Mouse (Mus musculus): ENCODE data around the gene Slc12a7. TPM values are rescaled to one million over a fixed set of nuclear protein-coding genes. Genes with fewer than 3 reads are reported as not detected.
"Not testable (repeated sequence)": the region's sequence is repeated elsewhere in the genome, so short reads cannot be mapped to it uniquely, and the experiment has no call there.

Slc12a7 gene
- total RNA-seq, 4 experiments from 2014 or later, result 4.3 to 7.4 (median 6.5) TPM

DNA sequence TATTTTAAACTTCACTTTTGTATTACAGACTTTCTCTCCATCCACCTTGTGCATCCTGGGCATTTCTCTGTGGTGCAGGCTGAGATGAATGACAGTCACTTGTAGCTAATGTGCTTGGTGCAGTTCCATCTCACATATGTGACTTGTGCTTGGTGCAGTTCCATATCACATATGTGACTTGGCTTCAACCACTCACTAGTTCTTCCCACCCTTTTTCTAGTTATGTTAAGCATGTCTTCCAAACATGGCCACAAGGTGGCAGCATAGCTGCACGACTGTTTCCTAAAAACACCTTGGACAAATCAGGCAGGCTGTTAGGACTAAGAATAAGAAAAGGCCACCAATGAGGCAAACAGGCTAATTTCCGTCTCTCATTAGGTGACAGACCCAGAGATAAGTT is 14.7 kb upstream of the Slc12a7 start:
- DNase-seq (ENCODE audit: low spot score in 2 of 2), result peak; percentile 65 to 87

DNA sequence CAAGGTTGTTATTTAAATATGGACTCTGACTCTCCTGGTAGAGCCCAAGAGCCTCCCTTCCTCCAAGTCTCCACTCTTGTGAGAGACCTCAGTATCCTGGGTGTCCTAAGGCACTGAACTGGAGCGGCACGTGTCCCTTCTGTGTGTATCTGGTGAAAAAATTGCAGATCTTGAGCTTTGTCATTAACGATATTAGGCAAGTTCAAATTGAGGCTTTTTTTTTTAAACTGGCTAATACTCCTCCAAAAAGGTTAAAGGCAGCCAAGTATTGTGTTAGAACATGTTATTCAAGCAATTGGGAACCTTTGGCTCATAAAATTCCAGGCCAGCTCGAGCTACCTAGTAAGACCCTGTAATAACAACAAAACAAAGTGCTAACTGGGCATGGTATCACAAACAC is 12.7 kb upstream of the Slc12a7 start:
- DNase-seq (ENCODE audit: low spot score in 2 of 2), result no peak

DNA sequence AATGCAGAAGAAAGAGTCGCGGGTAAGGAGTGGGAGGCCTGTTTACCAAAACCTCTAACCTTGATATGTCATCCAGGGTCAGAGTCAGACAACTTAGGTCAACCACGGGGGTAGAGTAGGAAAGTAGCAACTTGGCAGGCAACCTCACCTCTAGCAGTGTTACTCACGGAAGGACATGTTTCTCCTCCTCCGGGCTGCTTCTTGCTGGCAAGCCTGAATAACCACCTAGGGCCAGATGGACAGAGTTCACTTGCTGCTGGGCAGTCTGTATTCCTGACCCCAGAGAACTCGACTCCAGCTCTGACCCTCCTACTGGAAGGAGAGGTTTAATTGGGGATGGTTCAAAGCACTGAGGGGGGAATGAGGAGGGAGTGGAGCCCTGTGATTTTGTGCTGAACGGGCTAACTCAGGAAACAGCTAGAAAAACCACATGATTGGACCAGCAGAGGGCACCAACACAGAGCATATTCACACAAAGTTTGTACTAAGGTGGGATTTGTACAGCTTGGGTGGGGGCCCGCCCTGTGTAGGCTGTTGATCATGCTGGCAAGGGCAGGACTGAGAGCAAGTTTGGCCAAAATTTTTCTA is 9.7 kb upstream of the Slc12a7 start:
- DNase-seq (ENCODE audit: low spot score in 2 of 2), result peak in 1 of 2 experiments; percentile 22

DNA sequence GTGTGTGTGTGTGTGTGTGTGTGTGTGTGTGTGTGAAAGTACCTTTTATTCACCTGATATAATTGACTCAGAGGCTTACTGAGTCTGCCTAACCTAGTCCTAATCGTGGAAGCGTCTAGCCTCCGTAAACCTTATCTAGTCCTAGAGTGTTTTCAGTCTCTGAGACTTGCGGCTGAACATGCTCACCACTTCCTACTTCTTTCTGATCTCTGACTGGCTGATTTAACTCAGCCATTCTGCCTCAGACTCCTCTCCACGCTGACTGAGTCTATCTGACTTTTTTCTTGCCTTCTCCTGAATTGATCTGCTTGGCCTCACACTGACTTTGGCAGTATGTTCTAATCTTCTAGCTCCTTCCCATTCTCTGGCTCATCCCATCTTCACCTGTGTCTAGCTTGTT is 7.6 kb upstream of the Slc12a7 start:
- no peak for DNase-seq (ENCODE audit: low spot score in 2 of 2)

DNA sequence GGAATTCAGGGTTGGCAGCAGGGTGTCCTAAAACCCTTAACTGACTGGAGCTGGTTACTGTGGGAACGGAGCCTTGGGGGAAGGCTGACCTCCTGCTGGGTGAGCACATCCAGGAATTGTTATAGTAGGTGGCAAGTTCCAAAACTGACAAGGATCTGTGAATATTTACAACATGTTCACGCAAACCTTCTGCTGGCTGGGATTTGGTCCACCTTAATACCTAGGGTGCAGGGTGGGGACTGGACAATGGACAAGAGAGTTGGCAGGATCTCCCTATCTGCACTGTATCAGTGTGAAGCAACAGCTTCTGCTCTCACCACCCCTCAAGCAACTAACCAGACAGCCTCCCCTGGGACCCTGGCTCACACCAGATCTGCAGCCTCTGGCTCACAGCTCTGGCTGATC is 5.3 kb upstream of the Slc12a7 start:
- DNase-seq (ENCODE audit: low spot score in 2 of 2), result no peak

DNA sequence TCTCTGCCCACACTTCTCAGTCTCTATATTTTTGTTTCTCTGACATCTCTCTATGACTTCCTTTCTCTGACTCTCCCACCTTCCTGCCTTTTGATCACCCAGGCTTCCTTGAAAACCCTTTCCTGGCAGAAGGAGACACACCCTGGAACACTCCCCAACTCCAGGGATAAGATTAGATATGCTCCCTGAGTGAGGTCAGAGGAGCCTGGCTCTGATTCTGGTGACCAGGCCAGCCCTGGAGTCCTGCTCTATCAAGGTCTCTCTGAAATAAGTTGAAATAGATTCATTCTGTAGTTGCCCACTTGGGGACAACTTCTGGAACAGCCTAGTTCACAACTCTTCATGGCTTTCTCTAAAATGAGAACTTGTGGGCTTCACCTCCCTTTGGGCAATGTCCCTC is 4.3 kb upstream of the Slc12a7 start:
- DNase-seq (ENCODE audit: low spot score in 2 of 2), result no peak

DNA sequence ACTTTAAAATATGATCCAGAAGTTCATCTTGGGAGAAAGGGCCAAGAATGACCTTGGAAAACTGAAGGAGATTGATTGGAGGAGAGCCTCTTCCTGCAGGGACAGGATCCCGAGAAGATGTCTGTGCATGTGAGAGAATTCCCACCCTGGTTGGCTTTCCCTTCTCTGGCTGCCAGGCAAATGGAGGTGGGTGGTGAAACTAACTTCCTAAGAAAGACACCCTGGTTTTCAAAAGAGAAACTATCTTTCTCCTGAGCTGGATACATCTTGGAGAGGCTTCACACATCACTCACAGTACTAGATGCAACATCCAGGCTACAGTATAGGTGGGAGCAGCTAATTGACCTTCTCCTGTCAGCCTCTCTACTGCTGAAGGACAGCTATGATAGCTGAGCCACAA is 2.0 kb upstream of the Slc12a7 start:
- no peak for DNase-seq (ENCODE audit: low spot score in 2 of 2)

DNA sequence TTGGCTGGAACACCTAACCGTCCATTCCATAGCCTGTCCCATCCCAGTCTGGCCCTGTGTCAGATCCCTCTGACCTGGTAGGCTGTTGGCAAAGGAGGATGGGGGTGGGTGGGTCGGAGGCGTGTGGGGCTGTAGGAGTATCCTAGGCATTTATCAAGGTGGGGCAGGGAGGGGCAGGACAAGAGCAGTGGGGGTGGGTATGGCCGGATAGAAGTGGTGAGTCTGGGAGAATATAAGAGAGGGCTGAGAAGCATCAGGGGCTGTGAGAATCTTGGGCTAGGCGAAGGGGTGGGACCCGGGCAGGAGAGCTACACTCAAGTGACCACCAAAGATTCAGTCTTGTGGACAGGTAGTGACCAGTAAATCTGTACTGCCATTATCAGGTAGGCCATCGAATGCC is 659 bp upstream of the Slc12a7 start:
- DNase-seq (ENCODE audit: low spot score in 2 of 2), result no peak

DNA sequence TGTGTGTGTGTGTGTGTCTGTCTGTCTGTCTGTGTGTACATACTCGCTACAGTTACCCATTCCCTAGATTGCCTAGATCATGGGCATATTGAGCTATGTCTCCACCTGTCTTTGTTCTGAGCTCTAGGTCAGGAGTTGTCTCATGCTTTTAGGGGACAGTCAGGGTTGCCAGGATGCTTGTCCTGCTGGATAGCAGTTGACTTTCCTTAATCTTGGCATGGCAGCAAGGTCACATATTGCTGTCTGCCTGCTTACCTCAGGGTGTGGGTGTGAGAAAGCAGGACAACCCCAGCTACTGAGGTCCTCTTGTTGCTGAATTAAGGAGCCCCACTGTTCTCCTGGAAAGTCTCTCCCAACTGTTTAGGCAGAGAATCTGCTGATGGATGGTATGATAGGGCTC is 1.5 kb downstream of the Slc12a7 start:
- DNase-seq (ENCODE audit: low spot score in 2 of 2), result no peak

DNA sequence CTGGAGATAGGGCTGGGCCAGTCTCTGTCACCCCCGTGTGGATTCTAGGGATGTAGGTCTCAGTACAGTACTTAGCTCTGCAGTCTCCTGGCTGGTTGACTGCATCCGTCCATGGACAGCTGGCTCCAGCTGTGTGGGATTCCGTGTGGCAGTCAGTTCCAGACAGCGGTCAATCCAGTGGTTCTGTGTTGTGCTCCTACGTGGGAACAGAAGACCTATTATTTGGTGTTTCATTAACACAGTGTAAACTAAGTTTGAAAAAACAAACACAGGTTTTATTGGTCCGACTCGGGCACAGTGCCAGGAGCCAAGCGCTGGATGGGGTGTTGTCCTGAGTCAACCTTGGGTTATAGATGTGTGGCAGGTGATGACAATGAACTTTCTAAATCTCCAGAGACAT is 2.4 kb downstream of the Slc12a7 start:
- no peak for DNase-seq (ENCODE audit: low spot score in 2 of 2)

DNA sequence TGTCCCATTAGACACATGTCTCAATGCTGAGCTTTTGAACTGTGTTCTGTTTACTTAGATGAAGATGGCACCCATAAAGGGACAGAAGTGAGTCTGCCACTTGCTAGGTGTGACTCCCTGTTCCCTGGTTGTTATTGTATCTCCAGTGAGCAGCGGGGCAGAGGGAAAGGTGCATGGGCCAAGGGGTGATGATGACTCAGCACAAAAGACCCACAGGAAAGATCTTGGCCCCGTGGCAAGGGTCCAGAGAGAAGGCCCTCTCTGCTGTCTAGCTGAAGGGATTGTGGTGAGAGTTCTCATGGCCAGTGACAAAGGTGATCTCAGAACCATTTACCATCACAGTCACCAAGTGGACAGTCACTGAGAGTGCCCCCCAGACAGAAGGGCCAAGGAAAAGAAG is 3.0 kb downstream of the Slc12a7 start:
- no peak for DNase-seq (ENCODE audit: low spot score in 2 of 2)

DNA sequence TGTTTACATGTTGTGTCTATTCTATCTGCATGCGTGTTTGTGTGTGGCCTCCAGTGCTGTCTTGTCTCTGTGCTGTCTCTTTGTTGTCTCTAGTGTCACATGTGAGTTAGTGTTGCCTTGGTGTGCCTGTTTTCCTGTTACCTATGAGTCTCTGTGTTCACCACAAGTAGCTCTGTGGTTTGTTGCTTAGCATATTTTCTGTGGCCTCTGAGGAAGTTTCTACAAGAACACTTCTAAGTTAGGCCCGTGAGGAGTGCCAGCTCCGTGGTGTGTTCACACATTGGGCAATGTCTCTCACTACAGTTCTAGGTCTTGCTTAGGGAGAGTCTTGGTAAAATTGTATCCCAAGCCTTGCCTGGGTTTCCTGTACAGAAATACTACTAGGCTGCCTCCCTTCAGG is 4.0 kb downstream of the Slc12a7 start:
- DNase-seq (ENCODE audit: low spot score in 2 of 2), result no peak

DNA sequence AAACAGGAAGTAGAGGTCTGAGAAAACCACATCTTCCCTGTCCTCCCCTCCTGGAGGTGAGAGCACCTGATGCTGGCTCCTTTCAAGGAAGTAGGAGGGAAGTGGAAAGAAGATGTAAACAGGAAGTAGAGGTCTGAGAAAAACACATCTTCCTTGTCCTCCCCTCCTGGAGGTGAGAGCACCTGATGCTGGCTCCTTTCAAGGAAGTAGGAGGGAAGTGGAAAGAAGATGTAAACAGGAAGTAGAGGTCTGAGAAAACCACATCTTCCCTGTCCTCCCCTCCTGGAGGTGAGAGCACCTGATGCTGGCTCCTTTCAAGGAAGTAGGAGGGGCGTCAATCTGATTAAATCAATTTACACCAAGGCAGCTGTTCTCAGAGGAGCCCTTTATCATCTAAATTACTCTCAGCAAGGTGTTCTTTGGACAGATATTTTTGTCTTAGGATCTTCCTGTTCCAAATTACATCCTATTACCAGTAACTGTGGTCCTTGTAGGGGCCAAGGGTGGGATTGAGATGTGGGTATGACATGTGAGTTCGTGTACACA is 7.6 kb downstream of the Slc12a7 start:
- DNase-seq (ENCODE audit: low spot score in 2 of 2), result not testable (repeated sequence)

DNA sequence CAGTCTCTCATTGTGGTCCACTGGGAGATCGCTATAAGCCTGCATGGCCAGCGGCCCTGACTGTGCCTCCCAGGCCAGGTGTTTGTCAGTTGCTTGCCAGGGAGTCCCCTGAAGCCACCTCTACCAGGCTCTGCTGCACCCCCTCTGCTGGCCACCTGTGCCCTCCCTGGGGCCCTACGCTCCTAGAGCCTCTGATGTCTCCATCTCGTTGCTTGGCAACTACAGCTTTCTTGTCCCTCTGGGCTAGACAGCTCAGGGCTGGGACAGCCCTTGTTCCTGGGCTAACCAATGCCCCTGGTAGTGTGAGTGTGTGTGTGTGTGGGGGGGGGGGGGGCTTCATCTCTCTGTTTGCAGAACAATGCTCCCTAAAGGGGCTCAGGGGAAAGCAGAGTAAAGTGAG is 10.1 kb downstream of the Slc12a7 start:
- DNase-seq (ENCODE audit: low spot score in 2 of 2), result no peak

DNA sequence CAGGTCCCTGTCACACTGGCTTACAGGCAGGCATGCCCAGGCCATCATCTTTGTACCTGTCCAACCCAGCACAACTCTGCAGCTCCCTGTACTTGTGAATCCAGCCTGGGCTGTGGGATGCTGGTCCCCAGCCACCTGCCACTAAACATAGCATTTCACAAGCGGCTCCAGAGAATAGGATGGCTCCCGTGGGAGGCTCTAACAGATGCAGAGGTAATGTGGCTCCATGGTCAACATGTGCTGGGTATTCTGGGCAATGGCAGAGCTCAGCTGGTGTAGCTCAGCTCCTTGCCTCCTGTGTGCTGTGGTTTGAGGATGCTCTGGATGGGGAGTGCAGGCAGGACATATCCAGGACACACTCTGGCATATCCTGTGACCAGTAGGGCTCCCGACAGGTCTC is 10.8 kb downstream of the Slc12a7 start:
- DNase-seq (ENCODE audit: low spot score in 2 of 2), result no peak

DNA sequence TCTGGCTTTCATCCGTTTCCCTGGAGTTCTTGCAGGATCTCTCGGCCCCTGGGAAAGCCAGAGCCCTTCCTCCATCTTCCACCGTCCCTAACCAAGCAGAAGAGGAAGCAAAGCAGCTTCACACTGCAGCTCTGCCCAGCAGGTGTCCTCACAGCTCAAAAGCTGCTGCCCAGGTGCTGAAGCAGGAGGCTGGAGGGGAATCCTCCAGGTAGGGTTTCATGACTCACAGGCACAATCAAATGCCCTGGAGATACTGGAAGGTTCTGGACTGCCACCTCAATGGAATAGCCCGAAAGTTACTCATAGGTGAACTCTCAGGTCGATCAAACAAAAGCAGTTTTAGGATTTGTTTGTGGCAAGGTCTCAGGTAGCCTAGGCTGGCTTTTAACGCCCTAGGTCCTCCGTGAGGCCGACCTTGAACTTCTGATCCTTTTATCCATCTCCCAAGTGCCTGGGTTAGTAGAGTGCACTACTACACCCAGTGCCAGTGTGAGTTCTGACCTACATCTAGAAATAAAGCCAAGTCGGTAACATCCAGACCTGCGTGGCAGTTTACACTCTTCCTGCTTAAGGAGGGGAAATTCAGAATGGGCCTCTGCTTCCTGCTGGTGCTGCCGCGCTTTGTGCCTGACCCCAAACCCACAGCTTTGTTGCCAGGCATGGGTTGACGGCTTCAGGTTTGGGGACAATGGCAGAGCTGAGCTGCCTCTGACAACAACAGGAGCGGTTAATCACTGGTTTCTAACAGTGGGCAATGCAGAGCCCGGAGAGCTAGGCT is 16.0 kb downstream of the Slc12a7 start:
- DNase-seq (ENCODE audit: low spot score in 2 of 2), result no peak

DNA sequence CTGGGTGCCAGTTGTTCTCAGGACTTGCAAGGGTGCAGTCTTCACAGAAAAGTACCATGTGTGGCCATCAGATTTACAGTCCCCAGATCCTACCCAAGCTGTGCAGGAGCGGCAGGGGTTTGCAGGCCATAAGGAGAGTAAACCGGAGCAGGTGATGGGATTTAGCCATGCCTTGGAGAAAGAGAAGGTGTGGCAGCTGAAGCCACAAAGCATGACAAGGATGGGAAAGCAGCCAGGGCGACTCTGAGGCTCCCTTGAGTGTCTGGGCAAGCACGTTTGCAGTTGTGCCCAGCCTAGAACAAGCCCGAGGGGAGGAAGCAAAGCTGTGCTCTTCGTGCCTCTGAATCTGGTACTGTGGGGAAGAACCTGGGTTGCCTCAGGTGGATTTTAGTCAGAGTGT is 17.5 kb downstream of the Slc12a7 start:
- no peak for DNase-seq (ENCODE audit: low spot score in 2 of 2)

DNA sequence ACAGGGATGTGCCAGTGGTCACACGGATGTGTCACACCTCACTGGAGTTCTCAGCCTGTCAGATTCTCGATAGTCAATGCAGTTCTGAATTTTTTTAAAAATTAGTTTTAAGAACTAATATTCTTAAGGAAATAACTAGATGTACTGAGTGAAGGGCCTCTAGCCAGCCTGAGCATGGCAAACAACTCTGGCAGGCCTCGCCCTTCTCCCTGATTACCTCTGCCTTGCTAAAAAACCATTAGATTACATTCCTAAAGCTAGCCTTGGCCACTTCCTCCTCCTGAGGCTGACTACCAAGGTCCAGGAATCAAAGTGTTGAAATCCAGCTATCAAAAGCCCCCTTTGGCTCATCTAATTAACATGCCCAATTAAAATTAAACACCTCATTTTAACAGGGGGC is 18.4 kb downstream of the Slc12a7 start:
- DNase-seq (ENCODE audit: low spot score in 2 of 2), result no peak

DNA sequence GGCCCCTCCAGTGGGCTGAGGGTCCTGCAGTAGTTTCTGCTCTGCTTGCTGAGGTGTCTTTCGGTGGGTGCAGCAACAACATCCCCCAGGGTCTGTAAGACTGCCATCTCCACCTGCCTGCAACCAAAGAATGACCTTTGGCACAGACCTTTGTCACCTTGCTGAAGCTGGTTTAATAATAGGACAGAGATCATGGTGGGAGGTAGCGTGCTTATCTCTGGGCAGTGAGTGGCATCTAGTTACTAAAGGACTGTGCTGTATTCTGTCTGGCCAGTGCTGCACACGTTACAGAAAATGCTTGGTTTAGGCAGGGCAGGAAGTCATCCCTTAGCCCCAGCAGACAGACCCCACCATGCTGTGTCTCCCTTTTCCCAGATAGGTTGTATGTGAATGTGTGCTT is 22.9 kb downstream of the Slc12a7 start:
- DNase-seq (ENCODE audit: low spot score in 2 of 2), result no peak

DNA sequence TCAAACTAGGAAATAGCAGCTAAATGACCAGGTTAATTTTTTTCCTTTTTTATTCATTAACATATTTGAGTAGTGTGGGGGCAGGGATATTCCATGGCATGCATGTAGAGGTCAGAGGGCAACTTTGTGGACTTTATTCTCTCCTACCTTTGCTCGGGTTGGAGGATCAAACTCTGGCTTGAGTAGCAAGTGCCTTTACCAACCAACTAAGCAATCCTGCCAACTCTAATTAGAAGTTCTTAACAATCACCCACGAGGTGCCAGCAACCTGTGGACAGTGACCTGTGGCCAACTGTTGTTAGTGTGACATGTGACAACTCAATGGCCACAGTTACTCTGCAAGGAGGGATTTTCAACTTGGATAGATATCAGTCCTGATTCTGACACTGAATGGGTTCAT is 24.0 kb downstream of the Slc12a7 start:
- no peak for DNase-seq (ENCODE audit: low spot score in 2 of 2)

DNA sequence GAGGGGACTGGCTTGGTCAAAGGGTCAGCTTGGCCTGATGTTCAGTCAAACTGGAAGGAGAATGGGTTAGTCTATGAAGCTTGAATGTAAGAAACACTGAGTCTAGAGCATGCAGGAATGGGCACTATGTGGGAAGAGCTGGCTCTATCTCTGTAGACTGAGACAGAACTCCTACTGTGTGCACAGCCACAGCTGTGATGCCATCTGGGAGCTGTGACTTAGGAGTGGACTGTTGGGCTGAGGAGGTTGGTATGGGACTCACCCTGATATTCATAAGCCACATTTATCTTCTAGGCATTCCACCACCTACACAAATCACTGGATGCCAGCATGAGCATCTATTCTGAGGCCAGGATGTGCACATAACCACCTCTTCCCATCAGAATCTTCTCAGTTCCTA is 24.5 kb downstream of the Slc12a7 start:
- no peak for DNase-seq (ENCODE audit: low spot score in 2 of 2)

DNA sequence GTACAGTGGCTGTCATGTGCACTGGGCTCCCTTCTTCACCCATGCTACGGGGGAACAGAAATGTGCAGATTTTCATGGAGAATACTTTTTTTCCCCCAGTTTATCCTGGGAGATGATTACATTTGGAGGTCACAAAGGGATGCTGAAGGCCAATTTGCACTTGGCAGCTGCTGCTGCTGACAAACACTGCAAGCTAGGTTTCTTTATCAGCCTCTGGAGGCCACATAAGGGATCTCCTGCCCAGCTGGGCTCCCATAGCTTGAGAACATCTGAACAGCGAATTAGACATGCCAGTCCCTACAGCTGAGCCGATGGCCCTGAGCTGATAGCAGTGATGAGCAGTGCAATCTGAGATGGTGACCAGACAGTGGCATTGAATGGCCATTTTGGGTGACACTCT is 26.7 kb downstream of the Slc12a7 start:
- no peak for DNase-seq (ENCODE audit: low spot score in 2 of 2)

DNA sequence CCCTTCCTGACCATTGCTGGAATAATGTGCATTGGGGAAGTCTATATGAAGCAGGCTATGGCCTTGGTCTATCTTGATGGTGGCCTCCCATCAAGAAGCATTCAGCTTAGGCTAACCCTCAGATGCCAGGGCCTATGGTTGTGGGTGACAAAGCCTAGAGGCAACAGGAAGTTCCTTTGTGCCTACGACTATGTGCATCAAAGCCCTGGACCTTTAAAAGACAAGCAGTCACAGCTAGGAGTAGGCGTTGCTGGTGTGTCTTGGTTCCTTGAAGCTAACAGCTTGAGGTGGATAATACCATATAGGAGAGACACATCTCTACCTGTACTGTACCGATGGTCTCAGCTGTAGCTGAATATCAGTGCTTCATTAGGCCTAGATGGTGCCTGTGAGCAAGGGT is 27.2 kb downstream of the Slc12a7 start:
- DNase-seq (ENCODE audit: low spot score in 2 of 2), result no peak
